Mouse (Mus musculus) cerebellum, adult 2 months (tissue): ENCODE data around the gene Dnm3.

Experiments
- CTCF ChIP-seq: fragments of 200-500 bp; IDR thresholded peaks from 2 replicates; pipeline ENCODE4 v1.5.1; 2011; ENCODE audit warnings: low read depth, mild to moderate bottlenecking, control low read depth, low read length, moderate library complexity, borderline replicate concordance; ENCODE audit not compliant: insufficient read depth
- POLR2A ChIP-seq: fragments of 200-500 bp; IDR thresholded peaks from 2 replicates; pipeline ENCODE4 v1.6.1; 2011; ENCODE audit warnings: low read length, control low read depth, borderline replicate concordance; ENCODE audit not compliant: insufficient read depth

- no peak for TF ChIP-seq POLR2A
- no peak for TF ChIP-seq CTCF
Observed at GRCm38 (mm10) chr1:161951009-161951779, 526.6 kb downstream of the Dnm3 start.
